Mouse (Mus musculus): ENCODE data around the gene Olfr541.

GRCm38 (mm10) chr7:140707536-140708284, 10.6 kb downstream of the Olfr541 start:
- TF ChIP-seq CTCF (IDR thresholded peaks at IDR 0.05; ENCODE audit: insufficient read depth, low read length) (no peak), POLR2A (IDR thresholded peaks at IDR 0.05; ENCODE audit: borderline replicate concordance, extremely low read depth, low read depth, low read length) (no peak)

Measured in lung, adult 2 months (tissue).